Mouse (Mus musculus) embryonic facial prominence, embryonic 10.5 days (tissue): ENCODE data around the gene Mia. TPM values are rescaled to one million over a fixed set of nuclear protein-coding genes. Genes with fewer than 3 reads are reported as not detected.

ENCODE experiments used
- DNase-seq: peaks from one replicate; pipeline ENCODE4 v3.0.0-alpha.2; 2017; ENCODE audit warnings: low spot score
- H3K27ac ChIP-seq: fragments of 300-500 bp; sonication (generic); replicated peaks from 2 replicates; pipeline ENCODE4 v1.5.1; 2016; ENCODE audit warnings: mild to moderate bottlenecking
- H3K27me3 ChIP-seq: fragments of 300-500 bp; sonication (generic); replicated peaks from 2 replicates; pipeline ENCODE4 v1.6.1; 2016; ENCODE audit warnings: low read depth, mild to moderate bottlenecking; ENCODE audit not compliant: poor library complexity, severe bottlenecking
- H3K36me3 ChIP-seq: fragments of 300-500 bp; sonication (generic); replicated peaks from 2 replicates; pipeline ENCODE4 v1.6.1; 2016; ENCODE audit warnings: mild to moderate bottlenecking, moderate library complexity
- H3K4me1 ChIP-seq: fragments of 300-500 bp; sonication (generic); 2 replicates; pipeline ENCODE4 v1.6.1; 2016
- H3K4me3 ChIP-seq: fragments of 300-500 bp; sonication (generic); 2 replicates; pipeline ENCODE4 v1.5.1; 2016; ENCODE audit warnings: mild to moderate bottlenecking, moderate library complexity
- H3K9me3 ChIP-seq: fragments of 300-500 bp; sonication (generic); 2 replicates; pipeline ENCODE4 v1.6.1; 2016; ENCODE audit warnings: mild to moderate bottlenecking
- WGBS: fragments of 180-500 bp; shearing (Covaris S2); methylation state at CpG from one replicate; pipeline ENCODE4 v1.1.7; 2016; 5-methylcytosine and 5-hydroxymethylcytosine counted together
- polyA plus RNA-seq: library from polyadenylated mRNA; unstranded; fragments of >200 nt; fragmentation: Nextera tagmentation; extraction: Ambion mirVana; gene quantifications from 2 replicates; pipeline ENCODE4 v1.2.1, GENCODE M21; 2016

Gene Mia
- polyA plus RNA-seq, 1 experiment from 2014 or later = 0.62 TPM

DNA sequence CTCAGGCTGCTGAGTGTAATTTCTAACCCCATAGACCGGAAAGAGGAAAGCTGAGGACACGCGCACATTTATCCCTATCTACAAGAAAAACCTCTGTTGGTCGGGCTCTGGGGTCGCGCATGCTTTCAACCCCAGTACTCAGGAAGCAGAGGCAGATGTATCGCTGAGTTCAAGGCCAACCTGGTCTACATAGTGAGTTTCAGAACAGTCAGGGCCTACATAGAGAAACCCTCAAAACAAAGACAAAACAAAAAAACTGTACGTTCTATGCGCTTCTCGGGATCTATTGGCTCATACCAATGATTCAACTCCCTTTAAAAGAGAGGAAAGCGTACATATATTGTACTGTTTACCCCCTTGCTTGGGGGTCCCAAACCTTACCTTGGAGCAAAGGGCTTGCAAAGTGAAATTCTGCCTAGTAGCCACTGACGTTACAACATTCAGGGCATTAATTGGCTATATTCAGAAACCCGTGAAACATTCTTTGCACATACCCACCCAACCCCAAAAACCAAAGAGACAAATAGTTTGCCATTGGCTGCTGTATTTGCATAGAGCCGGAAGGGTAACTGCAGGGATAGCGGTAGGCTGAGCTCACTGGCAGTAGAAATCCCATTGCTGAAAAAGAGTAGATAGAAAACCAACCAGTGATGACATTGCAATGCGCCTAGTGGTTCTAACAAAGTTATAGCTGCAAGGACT is 1.6 kb downstream of the Mia start:
- H3K9me3 ChIP-seq = no peaks in the 10 kb centered on the region
- H3K36me3 ChIP-seq = peaks cover 30% of the 10 kb centered on the region
- peak overlapping the region; percentile 91 for H3K27ac ChIP-seq
- no peaks in the 10 kb centered on the region for H3K27me3 ChIP-seq
- H3K4me3 ChIP-seq = peak overlapping the region; percentile 79
- DNase-seq = no peak
- H3K4me1 ChIP-seq = peaks cover 15% of the 10 kb centered on the region
- WGBS = 49% methylated on average over 16 of the region's 16 CpGs

DNA sequence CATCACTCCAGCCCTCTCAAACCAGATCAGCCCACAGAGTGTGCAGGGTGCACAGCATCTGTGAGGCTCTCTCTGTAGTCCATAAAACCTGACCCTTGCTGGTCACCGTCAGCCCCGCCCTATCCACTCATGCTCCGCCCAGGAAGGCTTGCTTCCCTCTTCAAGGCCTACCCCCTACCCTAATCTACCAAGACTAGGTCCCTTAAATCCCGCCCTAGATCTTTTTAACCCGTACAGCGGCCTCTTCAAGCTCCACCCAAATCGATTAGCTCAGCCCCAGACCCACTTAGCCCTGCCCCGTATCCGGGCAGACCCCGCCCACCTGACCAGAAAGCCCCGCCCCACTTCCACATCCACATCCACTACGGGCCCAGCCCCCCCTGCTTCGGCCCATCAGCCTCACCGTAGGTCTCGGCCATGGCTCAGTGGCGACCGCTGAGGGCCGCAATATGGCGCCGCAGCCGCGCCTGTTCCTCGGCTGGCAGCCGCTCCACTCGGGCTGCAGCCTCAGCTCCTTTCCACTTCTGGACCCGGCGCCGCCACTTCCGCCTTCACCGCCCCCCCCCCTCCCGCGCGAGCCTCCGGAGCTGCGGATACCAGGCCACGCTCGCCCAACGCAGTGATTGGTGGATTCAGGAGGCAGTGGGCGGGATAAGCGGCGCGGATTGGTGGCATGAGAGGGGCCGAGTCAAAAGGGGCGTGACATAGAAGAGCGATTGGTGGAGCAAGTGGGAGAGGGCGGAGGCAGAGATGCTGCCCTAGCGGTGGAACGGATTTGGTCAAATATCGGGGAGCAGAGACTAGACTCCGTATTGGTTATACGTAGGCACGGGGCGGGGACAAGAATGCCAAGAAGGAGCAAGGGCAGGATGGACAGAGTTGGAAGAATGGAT is 2.4 kb downstream of the Mia start, which contains the start of gene Rab4b:
Rab4b (minus strand) TSS at position 573 of the 893 bp plus-strand sequence.
- Histone ChIP-seq H3K27ac (peak within 1 kb of the TSS; percentile 91), H3K36me3 (peaks cover 33% of the 10 kb centered on the region), H3K4me1 (peaks cover 15% of the 10 kb centered on the region), H3K9me3 (no peaks in the 10 kb centered on the region), H3K27me3 (no peaks in the 10 kb centered on the region), H3K4me3 (peak within 1 kb of the TSS; percentile 79)
- peak; percentile 99 for DNase-seq
- WGBS = under 1% methylated on average over 53 of the region's 53 CpGs

GRCm38 (mm10) chr7:27177942-27178323 is 3.0 kb downstream of the Mia start:
- WGBS = 23% methylated on average over 4 of the region's 4 CpGs
- DNase-seq = no peak
- Histone ChIP-seq H3K4me1 (peaks cover 15% of the 10 kb centered on the region), H3K36me3 (peaks cover 32% of the 10 kb centered on the region), H3K27me3 (no peaks in the 10 kb centered on the region), H3K4me3 (peak overlapping the region; percentile 79), H3K27ac (peak overlapping the region; percentile 91), H3K9me3 (no peaks in the 10 kb centered on the region)

DNA sequence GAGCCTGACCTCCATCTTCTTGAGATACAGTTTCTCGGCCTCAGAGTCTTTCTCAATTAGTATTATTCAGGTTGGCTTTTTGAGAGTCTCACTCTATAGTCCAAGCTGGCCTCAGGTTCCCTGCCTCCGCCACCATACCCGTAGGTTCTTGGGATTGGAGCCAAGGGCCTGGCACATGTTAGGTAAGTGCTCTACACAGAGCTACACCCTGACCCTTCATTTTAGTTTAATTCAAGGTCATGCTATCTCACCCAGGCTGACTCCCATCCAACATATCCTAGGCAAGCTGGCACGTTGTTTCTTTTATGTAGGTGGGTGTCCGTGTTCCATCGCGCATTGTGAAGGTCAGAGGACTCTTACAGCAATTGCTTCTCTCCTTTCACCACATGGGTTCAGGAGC is 6.1 kb downstream of the Mia start:
- 93% methylated on average over 7 of the region's 7 CpGs for WGBS
- H3K4me1 ChIP-seq = peaks cover 15% of the 10 kb centered on the region
- H3K4me3 ChIP-seq = no peak overlapping the region
- no peak for DNase-seq
- peaks cover 45% of the 10 kb centered on the region for H3K36me3 ChIP-seq
- no peaks in the 10 kb centered on the region for H3K9me3 ChIP-seq
- H3K27me3 ChIP-seq = no peaks in the 10 kb centered on the region
- H3K27ac ChIP-seq = no peak overlapping the region

- peaks cover 46% of the 10 kb centered on the region for H3K36me3 ChIP-seq
- no peaks in the 10 kb centered on the region for H3K9me3 ChIP-seq
- peaks cover 12% of the 10 kb centered on the region for H3K4me1 ChIP-seq
- no peak overlapping the region for H3K27ac ChIP-seq
- DNase-seq = no peak
- no peak overlapping the region for H3K4me3 ChIP-seq
- 94% methylated on average over 15 of the region's 15 CpGs for WGBS
- H3K27me3 ChIP-seq = no peaks in the 10 kb centered on the region
These were observed 6.5 kb downstream of the Mia start for GRCm38 (mm10) chr7:27174496-27174895.

DNA sequence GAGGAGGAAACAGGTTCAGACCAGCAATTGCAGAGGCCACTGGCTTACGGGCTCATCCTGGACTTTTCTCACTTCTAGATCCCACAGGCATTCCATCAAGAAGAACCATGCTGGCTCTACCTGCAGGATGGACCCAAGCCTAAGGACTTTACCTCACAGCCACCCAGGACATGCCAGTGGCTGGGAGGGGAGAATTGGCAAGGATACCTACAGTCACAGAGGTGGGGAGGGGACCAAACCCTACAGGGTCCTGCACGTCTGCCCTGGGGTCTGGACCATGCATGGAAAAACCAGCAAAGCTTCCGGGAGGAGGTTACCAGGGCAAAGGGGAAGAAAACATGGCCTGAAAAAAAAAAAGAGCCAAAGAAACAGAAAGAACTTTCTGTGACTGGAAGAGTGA is 10.0 kb downstream of the Mia start:
- H3K9me3 ChIP-seq = 0 out of 2 replicates have a peak, but pooled peaks cover 2% of the 10 kb centered on the region
- 94% methylated on average over 3 of the region's 3 CpGs for WGBS
- H3K36me3 ChIP-seq = peaks cover 48% of the 10 kb centered on the region
- H3K4me3 ChIP-seq = no peak overlapping the region
- DNase-seq = no peak
- H3K4me1 ChIP-seq = peaks cover 9% of the 10 kb centered on the region
- H3K27me3 ChIP-seq = no peaks in the 10 kb centered on the region
- H3K27ac ChIP-seq = no peak overlapping the region

- Histone ChIP-seq H3K9me3 (0 out of 2 replicates have a peak, but pooled peaks cover 2% of the 10 kb centered on the region), H3K27me3 (no peaks in the 10 kb centered on the region), H3K4me1 (peaks cover 34% of the 10 kb centered on the region), H3K4me3 (no peak overlapping the region), H3K27ac (no peak overlapping the region), H3K36me3 (peaks cover 53% of the 10 kb centered on the region)
- 91% methylated on average over 5 of the region's 5 CpGs for WGBS
- no peak for DNase-seq
These were observed 12.6 kb downstream of the Mia start for GRCm38 (mm10) chr7:27168371-27168770.

GRCm38 (mm10) chr7:27167475-27168094 is 13.4 kb downstream of the Mia start:
- peak overlapping the region; percentile 82 for H3K4me3 ChIP-seq
- 80% methylated on average over 11 of the region's 11 CpGs for WGBS
- H3K27ac ChIP-seq = peak overlapping the region; percentile 98
- peaks cover 54% of the 10 kb centered on the region for H3K36me3 ChIP-seq
- no peaks in the 10 kb centered on the region for H3K27me3 ChIP-seq
- DNase-seq = no peak
- peaks cover 42% of the 10 kb centered on the region for H3K4me1 ChIP-seq
- H3K9me3 ChIP-seq = 0 out of 2 replicates have a peak, but pooled peaks cover 2% of the 10 kb centered on the region

DNA sequence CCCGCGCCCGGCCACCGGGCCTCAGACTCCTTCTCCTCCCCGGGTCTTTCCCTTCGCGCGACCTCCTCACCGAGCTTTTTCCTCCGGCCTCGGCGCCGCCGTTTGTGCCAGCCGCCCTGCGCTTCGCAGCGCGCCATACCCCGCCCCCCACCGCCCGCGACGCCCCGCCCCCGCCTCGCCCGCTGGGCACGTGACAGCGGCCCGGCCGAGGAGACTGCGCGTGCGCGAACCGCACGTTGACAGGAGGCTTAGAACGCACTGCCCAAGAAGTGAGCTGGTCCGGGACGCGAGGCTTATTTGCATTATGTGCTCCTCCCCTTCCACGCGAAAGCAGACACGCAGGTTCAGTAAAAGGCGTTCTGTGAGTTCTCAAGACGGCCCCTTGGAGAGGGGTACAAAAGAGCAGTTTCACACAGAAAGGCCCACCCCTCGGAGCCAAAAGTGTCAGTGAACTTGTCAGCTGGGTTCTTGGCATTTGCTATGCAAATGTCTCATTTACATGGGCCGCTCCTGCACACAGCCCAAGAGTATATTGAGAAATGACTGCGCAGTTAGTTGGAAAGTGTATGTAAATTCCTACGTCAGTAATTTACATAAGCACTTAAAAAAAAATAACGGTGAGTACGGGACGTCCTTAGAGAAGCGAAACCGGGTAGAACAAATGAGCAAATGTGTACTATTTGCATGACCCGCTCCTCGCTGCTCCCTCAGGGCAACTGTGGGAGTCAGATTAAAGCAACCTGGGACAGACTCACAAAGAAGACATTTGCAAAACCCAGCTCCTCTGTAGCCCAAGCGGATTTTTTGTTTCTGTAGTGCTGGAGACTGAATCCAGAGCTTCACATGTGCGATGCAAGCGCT is 14.1 kb downstream of the Mia start, which contains the start of gene Egln2:
Egln2 (minus strand) TSS at position 189 of the 861 bp plus-strand sequence.
- 2% methylated on average over 61 of the region's 61 CpGs for WGBS
- peaks cover 54% of the 10 kb centered on the region for H3K36me3 ChIP-seq
- no peaks in the 10 kb centered on the region for H3K27me3 ChIP-seq
- peak; percentile 97 for DNase-seq
- H3K4me1 ChIP-seq = peaks cover 44% of the 10 kb centered on the region
- 0 out of 2 replicates have a peak, but pooled peaks cover 2% of the 10 kb centered on the region for H3K9me3 ChIP-seq
- H3K27ac ChIP-seq = peak within 1 kb of the TSS; percentile 98
- peak within 1 kb of the TSS; percentile 82 for H3K4me3 ChIP-seq

GRCm38 (mm10) chr7:27166229-27166613 is 14.7 kb downstream of the Mia start:
- Histone ChIP-seq H3K36me3 (peaks cover 54% of the 10 kb centered on the region), H3K27ac (peak overlapping the region; percentile 98), H3K27me3 (no peaks in the 10 kb centered on the region), H3K4me3 (peak overlapping the region; percentile 82), H3K4me1 (peaks cover 50% of the 10 kb centered on the region), H3K9me3 (0 out of 2 replicates have a peak, but pooled peaks cover 2% of the 10 kb centered on the region)
- peak; percentile 92 for DNase-seq
- WGBS = under 1% methylated on average over 43 of the region's 43 CpGs

DNA sequence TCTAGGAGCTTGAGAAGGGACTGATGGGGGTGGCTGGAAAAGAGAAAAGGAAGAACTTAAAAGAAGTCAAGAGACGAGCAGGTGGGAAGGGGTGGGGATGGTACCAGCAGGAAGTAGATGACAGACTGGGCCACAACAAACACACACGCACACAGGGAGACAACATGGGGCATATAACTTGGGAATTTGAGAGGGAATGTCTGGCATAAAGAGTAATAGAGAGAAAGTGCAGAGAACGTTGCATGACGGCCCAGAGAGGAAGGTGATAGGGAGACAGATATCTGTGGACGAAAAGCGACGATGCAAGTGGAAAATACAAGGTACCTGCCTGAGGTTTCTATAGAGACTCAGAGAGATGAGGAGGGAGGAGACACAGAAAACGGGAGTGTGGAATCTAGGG is 15.3 kb downstream of the Mia start:
- H3K36me3 ChIP-seq = peaks cover 54% of the 10 kb centered on the region
- peaks cover 55% of the 10 kb centered on the region for H3K4me1 ChIP-seq
- 0 out of 2 replicates have a peak, but pooled peaks cover 2% of the 10 kb centered on the region for H3K9me3 ChIP-seq
- peak overlapping the region; percentile 98 for H3K27ac ChIP-seq
- H3K27me3 ChIP-seq = no peaks in the 10 kb centered on the region
- H3K4me3 ChIP-seq = peak overlapping the region; percentile 82
- WGBS = 5% methylated on average over 8 of the region's 8 CpGs
- no peak for DNase-seq
